Mouse (Mus musculus) adrenal gland, postnatal 4 days (tissue): ENCODE results near the gene Abcb7. TPM values are rescaled to one million over a fixed set of nuclear protein-coding genes. Genes with fewer than 3 reads are reported as not detected.
"Not testable (repeated sequence)": the region's sequence is repeated elsewhere in the genome, so short reads cannot be mapped to it uniquely, and the experiment has no call there.

Source experiments
- DNase-seq, 2 experiments: peaks; one replicate each; pipeline ENCODE4 v3.0.0; 2021 to 2022; ENCODE audit warnings: low spot score in 2 of 2, mixed read lengths in 2 of 2
- long read RNA-seq, 2 experiments: library from polyadenylated mRNA; stranded (forward); transcript quantifications; one replicate each; pipeline ENCODE4 v2.0.0; 2021
- total RNA-seq, 2 experiments: library from RNA; stranded (reverse); gene quantifications; 2 replicates each; pipeline ENCODE4 v1.2.3; 2021

The Abcb7 gene
- 10 to 100 TPM; 20.5 to 22.3 TPM for total RNA-seq
- long read RNA-seq, experiment 1, full-length matches to known transcripts: 4 of 59 reads
- long read RNA-seq, experiment 1, partial matches to known transcripts: 1 of 59 reads
- long read RNA-seq, experiment 1, other reads (novel, unspliced or antisense): 54 of 59 reads
- long read RNA-seq, experiment 2, full-length matches to known transcripts: 3 of 236 reads
- long read RNA-seq, experiment 2, partial matches to known transcripts: 1 of 236 reads
- long read RNA-seq, experiment 2, other reads (novel, unspliced or antisense): 232 of 236 reads

DNA sequence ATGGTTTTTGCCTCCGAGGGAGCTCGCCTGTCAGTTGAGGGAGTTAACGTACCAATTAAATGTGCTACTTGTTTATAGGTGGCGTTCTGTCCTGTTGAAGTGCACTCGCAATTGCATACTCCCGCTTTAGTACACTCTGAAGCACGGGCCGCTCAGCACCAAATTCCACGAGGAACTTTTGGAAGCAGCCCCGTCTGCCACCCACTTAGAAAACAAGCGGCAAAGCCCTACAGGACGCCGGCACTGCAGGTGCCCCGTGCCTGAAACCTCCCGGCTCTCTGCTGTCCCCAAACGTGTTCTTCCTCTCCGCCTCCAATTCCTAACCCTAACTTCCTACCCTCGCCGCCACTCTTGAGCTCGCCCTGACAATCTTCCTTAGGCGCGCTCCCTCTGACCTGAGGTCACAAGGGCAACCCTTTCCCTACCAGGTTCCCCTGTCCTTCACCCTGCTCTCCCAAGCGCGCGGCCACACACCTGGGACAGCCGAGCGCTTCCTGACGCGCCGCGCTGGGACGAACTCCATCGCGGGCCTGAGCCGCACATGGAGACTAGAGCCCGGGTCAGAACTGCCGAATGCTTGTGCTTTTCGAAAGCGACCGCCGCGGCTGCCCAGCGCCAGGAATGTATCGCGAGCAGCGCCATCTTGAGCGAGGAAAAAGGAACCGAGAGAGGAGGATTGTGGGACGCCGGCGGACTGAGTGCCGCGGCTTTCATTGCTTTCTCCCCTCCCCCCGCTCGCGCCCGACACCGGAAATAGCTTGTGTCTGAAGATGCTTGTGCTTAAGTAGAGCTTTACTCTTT is at the start of gene Abcb7:
Gene Abcb7, minus strand, starts transcription at position 674 of the 801 bp plus-strand sequence.
- peak; percentile 60 to 64 for DNase-seq

DNA sequence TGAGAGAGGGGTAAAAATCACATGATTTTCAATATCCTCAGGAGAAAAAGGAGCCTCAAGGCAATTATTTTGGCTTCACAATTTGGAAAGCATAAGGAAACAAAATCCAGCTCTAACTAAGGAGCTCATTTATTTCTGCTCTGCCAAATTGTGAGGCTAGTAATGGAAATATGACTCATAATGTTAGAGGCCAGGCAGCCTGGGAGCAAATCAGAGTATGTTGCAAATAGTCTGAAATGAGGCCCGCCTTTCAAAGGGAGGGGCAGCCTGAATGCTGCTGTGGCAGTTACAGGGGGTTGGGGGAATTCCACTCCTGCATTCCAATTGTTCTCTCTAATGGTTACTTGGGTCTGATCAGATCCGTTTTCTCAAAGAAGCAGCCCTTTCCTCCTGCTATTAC is 48.1 kb upstream of the Abcb7 start:
- DNase-seq: no peak

DNA sequence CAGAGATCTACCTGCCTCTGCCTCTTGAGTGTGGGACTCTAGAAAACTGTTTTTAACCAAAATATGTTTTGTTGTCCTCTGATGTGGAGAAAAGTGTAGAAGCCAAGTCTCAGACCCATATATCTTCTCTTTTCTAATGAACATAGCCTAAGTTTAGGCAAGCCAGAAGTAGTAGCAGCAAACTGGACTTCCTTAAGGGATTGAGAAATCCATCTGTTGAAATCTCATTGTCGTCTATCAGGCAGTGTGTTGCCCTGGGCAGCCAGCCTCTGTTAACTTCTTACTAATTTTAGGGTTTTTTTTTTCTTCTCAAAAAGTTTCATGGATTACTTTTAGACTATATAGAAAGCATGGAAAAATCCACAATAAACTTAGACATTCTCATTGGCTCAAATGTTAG is 38.8 kb upstream of the Abcb7 start:
- no peak for DNase-seq

DNA sequence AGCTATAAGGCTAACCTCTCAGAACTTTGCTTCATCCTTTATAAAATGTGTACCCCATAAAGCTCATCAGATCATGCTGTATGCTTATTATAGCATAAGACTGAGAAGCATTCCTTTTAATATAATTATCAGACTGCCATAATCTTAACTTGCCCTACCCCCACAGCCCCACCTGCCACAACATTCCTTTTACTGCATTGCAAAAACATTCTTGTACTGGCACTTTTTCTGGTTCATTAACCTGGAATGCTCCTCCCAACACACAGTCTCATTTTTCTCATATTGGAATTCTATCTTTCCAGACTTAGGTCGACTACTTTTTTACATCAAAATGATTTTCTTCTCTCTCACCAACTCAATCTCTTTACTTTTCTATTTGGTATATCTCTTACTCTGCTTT is 19.8 kb upstream of the Abcb7 start:
- no peak for DNase-seq

DNA sequence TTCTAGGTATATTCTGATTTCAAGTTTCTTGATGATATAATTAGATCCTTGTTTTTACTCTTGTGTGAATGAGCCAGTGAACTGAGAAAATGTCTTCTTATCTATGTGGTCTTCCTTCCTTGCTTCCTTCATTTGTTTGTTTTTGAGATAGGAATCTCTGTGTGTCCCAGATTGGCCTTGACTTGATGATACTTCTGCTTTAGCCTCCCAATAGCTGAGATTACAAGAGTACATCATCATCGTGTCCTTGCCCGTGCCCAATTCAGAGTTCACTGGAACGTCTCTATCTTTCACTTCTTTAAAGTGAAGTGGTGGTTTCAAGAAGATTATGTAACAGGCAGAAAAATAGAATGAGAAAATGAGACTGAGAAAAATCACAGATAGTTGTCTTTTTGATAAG is 14.5 kb upstream of the Abcb7 start:
- DNase-seq: no peak

DNA sequence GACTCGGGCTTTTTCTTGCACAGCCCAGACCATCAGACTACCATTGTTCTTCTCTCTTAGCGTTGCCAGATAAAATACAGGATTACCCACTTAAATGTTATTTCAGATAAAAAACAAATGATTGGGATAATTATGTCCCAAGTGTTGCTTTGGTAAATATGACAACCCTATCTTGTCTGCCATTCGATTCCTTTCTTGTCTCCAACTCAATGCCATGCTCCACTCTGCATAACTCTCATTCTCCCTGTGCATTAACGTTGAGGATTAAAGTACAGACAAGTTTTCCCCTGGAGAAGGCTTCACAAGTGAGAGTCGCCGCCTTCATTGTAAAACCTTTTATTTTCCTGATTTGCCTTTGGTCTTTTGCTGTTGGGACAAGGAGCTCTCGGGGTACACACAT is 339 bp upstream of the Abcb7 start:
- no peak for DNase-seq

DNA sequence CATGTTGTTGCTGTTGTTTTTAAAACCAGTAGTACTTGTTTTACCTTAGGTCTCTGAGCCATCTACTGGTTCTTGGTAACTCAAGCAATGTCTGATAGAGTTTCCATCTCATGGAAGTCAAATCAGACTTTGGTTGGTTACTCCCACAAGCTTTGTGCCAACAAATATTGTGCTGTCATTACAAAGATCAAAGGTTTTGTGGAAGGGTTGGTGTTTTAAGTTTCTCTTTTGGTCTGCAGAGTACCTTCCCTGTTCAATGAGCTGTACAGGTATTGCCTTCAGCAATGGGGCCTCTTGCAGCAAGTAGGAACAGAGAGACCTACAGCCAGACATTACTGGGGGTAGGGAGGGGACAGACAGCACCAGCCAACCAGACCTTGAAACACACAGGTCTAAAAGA is 5.5 kb downstream of the Abcb7 start:
- no peak for DNase-seq

DNA sequence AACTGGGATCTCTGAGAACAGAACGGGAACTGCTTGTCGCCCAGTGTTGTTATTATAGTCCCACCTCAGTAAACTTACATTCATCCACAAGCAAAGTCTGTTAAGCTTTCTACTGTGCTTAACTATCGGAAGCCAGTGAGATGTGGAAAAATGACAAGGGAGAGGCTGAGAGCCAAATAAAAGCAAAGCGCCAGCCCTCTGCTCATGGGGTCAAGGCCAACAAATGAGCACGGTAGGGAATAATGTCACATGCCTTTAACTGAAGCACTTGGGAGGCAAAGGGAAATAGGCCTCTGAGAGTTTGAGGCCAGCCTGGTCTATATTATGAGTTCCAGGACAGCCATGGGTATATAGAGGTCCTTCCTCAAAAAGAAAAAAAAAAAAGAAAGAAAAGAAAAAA is 11.2 kb downstream of the Abcb7 start:
- DNase-seq: no peak

DNA sequence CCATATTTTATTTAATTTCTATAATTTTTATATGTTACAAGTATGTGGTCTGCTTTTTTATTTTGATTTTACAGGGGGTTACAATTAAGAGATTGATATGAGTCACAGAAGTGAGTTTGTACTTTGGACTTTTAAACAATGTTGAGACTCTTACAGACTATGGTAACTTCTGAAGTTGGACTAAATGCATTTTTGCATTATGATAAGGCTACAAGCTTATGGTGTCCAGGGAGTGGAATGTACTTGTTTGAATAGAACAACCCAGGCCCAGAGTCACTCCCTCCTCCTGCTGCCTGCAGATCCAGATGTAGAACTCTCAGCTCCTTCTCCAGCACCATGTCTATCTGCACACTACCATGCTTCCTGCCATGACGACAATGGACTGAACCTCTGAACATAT is 12.5 kb downstream of the Abcb7 start:
- DNase-seq: no peak

DNA sequence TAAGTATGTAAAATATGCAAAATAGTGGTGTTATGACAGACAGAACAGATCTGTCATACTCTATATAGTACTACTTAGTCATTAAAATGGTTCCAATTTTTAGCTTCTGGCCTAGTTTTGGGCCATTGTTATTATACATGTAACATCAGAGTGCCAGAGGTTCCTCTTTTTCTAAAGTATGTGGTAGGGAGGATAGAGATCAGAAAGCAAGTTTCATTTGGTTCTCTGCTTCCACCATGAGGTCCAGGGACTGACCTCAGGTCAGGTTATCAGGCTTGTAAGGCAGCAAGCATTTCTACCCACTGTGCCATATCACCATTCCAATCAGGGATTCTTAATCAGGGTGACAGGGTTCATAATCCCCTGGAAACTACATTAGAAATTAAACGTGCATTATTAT is 16.1 kb downstream of the Abcb7 start:
- no peak for DNase-seq

DNA sequence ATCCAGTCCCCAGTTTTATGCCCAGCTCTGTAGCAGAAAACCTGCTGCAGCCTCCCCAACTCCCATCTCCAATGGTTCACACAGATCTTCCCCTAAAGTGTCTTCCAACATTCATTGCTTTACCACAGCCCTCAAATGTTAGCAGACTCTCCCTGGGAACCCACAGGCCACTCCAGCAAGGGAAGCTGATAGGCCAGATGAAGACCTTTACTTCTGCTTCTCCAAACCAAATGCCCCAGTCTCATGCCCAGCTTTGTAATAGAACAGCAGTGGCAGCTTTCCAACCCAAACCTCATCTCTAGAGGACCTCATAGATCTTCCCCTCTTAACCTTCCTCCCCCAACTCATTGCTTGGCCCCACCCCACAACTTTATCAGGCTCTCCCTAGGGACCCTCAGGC is 54.0 kb downstream of the Abcb7 start:
- DNase-seq: no peak

DNA sequence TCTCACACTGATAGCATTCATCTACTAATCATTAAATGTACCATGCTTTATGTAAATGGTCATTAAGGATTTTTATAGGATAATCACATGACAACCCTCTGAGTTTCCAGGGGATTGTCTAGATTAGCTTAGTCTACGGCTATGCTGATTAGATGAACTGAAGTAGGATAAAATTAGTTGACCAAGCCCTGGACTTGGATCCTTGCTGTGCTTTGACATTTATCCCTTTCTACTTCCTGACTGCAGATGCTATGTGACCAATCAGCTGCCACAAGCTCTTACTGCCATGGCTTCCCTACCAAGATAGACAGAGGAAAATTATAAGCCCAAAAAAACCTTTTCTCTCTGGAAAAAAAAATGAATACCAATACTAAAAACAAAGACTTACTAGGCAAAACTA is 57.8 kb downstream of the Abcb7 start:
- no peak for DNase-seq

DNA sequence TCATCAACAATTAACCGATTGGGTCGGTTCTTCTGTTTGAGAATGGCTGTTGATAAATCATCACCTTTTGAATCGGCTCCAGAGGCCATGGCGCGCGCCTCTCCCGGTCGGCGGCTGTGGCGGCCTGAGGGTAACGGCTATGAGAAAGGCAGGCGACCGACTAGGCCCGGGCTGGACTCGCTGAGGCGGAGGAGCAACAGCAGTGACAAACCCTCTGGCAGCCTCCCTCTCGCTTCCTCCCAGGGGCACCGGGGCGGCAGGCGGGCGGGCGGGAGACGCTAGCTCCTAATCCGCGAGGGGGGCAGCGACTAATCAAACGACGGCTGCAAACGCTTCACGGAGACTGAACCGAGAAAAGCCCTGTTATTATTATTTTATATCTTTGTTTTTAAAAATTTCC is 65.5 kb downstream of the Abcb7 start:
- DNase-seq: not testable (repeated sequence)

DNA sequence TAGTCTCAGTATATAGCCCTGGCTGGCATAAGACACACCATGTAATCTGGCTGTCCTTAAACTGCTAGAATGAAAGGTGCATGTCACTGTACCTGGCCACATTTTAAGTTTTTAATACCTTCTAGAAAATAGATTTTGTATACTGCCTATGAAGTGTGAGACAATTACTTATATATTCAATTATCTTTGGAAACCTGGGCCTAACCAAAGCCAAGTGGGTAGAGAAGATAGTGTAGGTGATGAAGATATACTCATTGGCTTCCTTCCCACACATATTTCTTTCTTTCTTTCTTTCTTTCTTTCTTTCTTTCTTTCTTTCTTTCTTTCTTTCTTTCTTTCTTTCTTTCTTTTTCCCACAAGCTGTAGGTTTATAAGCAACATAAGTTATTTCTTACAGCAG is 121.9 kb downstream of the Abcb7 start:
- DNase-seq: no peak

DNA sequence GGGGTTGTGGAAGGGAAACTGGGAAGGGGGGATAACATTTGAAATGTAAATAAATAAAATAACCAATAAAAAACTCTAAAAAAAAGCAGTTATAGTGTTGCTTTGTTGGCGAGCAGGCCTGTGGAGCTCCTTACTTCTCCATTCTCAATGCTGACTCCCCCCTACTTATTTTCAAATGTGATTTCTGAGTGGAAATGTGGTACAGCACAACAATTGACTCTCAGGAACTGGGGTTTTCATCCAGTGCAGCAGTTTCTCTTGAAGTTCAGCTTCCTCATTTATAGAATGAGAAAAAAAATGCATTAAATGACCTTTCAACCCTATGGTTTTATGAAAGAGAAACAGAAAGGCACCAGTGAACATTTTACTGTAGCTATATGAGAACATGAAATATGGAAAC is 133.8 kb downstream of the Abcb7 start:
- DNase-seq: no peak

DNA sequence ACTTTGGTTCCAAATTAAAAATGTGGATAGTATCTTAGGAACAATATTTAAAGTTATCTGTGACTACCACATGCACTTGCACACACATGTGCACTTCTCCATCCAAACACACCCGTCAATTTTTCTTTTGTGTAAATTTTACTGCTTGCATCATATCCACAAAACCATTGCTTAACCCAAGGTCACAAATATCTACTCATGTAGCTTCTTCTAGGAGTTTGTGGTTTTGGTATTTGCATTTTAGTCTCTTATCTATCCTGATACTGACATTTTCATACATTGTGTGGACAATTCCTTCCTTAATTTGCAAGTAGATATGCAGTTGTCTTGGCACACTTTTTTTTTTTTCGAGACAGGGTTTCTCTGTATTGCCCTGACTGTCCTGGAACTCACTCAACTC is 149.3 kb downstream of the Abcb7 start:
- no peak for DNase-seq

DNA sequence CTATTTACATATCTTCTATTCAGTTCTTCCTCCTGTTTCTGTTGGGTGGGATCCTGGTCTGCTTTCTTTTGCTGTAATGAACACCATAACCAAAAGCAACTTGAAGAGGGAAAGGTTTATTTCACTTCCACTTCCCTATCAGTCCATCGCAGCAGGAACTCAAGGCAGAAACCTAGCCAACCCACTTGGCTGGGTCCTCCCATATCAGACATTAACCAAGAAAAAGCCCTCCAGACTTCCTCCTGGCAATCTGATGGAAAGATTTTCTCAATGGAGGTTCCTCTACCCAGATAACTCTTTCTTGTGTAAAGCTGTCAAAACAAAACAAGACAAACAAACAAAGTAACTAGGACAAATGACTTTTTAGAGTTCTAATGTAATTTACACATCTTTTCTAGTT is 151.2 kb downstream of the Abcb7 start:
- no peak for DNase-seq

DNA sequence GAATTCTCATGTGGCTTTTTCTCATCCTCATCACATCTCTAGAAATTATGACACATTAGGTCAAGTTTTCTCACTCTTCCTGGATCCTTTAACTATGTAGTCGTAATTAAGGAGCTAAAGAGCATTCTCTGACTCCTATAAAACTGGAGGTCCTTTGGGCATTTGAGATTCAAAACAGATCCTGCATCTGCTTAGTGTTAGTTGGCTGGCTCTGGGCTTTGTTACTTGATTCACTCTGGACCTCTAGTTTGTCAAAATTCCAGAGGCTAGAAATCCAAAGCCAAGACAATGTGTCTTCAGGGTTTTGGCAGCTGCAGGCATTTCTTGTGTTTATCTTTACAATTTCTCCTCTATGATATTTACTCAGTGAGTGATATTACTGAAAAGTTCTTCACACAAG is 157.1 kb downstream of the Abcb7 start:
- no peak for DNase-seq

Other genes starting within 250 kb of the Abcb7 start
- 10 to 100 TPM; 16.9 to 17.2 TPM for gene Nexmif, start 212.7 kb downstream of the Abcb7 start, total RNA-seq
- 10 to 100 TPM; 12.0 to 15.6 TPM for gene Uprt, start 69.0 kb upstream of the Abcb7 start, total RNA-seq